In genomic region chr7:99627366-99627765, GRCm38 (mm10) we compare ENCODE assay signal across 10 mouse cellular contexts. TPM values are rescaled to one million over a fixed set of nuclear protein-coding genes. Genes with fewer than 3 reads are reported as not detected.
DNase-seq lines count a peak whose midpoint lies in the region; ATAC-seq and TF ChIP-seq lines count a peak whose summit lies in the region.
"Had no signal": no experiment of that assay in that cellular context is flagged by ENCODE, and none has a peak within 500 bp of the region (broad histone marks: within the 10 kb centered on the region; RNA-seq: fewer than 3 reads in every experiment).

No protein-coding gene starts in this region.

- peaks cover 11% of the 10 kb centered on the region for H3K4me1 ChIP-seq in forebrain, embryonic 11.5 days (replicated peaks; ENCODE audit: control insufficient read depth, insufficient read depth, low read length)
- H3K4me1 ChIP-seq in forebrain, embryonic 14.5 days (ENCODE audit: control insufficient read depth, insufficient read depth, low read length), result peaks cover 7% of the 10 kb centered on the region; the same call in 1 of the 2 replicates
- H3K4me1 ChIP-seq in limb, embryonic 12.5 days (replicated peaks), result peaks cover 17% of the 10 kb centered on the region
- peaks cover 24% of the 10 kb centered on the region for H3K4me1 ChIP-seq in neural tube, embryonic 15.5 days

- no peaks in the 10 kb centered on the region for H3K9me3 ChIP-seq in forebrain, embryonic 11.5 days (ENCODE audit: control insufficient read depth, low read length)
- no peaks in the 10 kb centered on the region for H3K9me3 ChIP-seq in forebrain, embryonic 14.5 days (replicated peaks; ENCODE audit: control insufficient read depth, low read length)
- H3K9me3 ChIP-seq in limb, embryonic 12.5 days, result no peaks in the 10 kb centered on the region
- H3K9me3 ChIP-seq in neural tube, embryonic 15.5 days (replicated peaks), result no peaks in the 10 kb centered on the region

- H3K36me3 ChIP-seq in forebrain, embryonic 11.5 days (ENCODE audit: control insufficient read depth, insufficient read depth, low read length), result no peaks in the 10 kb centered on the region
- H3K36me3 ChIP-seq in forebrain, embryonic 14.5 days (ENCODE audit: control insufficient read depth, insufficient read depth, low read length), result no peaks in the 10 kb centered on the region
- H3K36me3 ChIP-seq in limb, embryonic 12.5 days, result no peaks in the 10 kb centered on the region
- H3K36me3 ChIP-seq in neural tube, embryonic 15.5 days, result no peaks in the 10 kb centered on the region

- peak; percentile 52 for DNase-seq in forebrain, embryonic 11.5 days (ENCODE audit: low spot score)
- DNase-seq in forebrain, embryonic 14.5 days (ENCODE audit: low spot score), result no peak
- no peak for DNase-seq in layer of hippocampus, adult 2 months (ENCODE audit: low spot score in 2 of 2)
- DNase-seq in layer of hippocampus, adult 9-10 months (ENCODE audit: low spot score), result no peak
- no peak for DNase-seq in thymus, postnatal 10 days (ENCODE audit: low spot score in 2 of 2)
- DNase-seq in testis, postnatal 10 days (ENCODE audit: low spot score), result no peak
- DNase-seq: cerebellum, adult 11 months had no signal

- no peak overlapping the region for H3K4me2 ChIP-seq in forebrain, embryonic 11.5 days (ENCODE audit: low read depth, low read length, severe bottlenecking)
- no peak overlapping the region for H3K4me2 ChIP-seq in forebrain, embryonic 14.5 days (ENCODE audit: low read length)
- peak overlapping the region; percentile 96 for H3K4me2 ChIP-seq in limb, embryonic 12.5 days
- H3K4me2 ChIP-seq in neural tube, embryonic 15.5 days, result peak overlapping the region; percentile 91

- 6% methylated on average over 7 of the region's 7 CpGs for WGBS in forebrain, embryonic 11.5 days
- WGBS in forebrain, embryonic 14.5 days, result 4% methylated on average over 7 of the region's 7 CpGs
- 5% methylated on average over 7 of the region's 7 CpGs for WGBS in limb, embryonic 12.5 days
- WGBS in neural tube, embryonic 15.5 days, result 8% methylated on average over 7 of the region's 7 CpGs

- no peak for TF ChIP-seq CTCF in layer of hippocampus, adult 2 months (conservative IDR thresholded peaks at IDR 0.05)

- ATAC-seq in forebrain, embryonic 11.5 days (replicated peaks; ENCODE audit: low FRiP score), result no peak
- no peak for ATAC-seq in forebrain, embryonic 14.5 days
- ATAC-seq in limb, embryonic 12.5 days (ENCODE audit: insufficient number of reproducible peaks, insufficient read depth, low FRiP score, low TSS enrichment, low read depth), result no peak
- no peak for ATAC-seq in neural tube, embryonic 15.5 days (ENCODE audit: low FRiP score)

- no peak overlapping the region for H3K27ac ChIP-seq in forebrain, embryonic 11.5 days (ENCODE audit: low read depth, low read length)
- no peak overlapping the region for H3K27ac ChIP-seq in forebrain, embryonic 14.5 days (ENCODE audit: low read depth, low read length)
- no peak overlapping the region for H3K27ac ChIP-seq in layer of hippocampus, adult 2 months
- no peak overlapping the region for H3K27ac ChIP-seq in limb, embryonic 12.5 days
- H3K27ac ChIP-seq in neural tube, embryonic 15.5 days (replicated peaks), result no peak overlapping the region

- no peak overlapping the region for H3K4me3 ChIP-seq in forebrain, embryonic 11.5 days (ENCODE audit: low read depth, low read length)
- no peak overlapping the region for H3K4me3 ChIP-seq in forebrain, embryonic 14.5 days (ENCODE audit: low read depth, low read length)
- peak overlapping the region; percentile 60 for H3K4me3 ChIP-seq in layer of hippocampus, adult 2 months
- peak overlapping the region; percentile 54 for H3K4me3 ChIP-seq in limb, embryonic 12.5 days (replicated peaks)
- peak overlapping the region; percentile 57; the same call in 1 of the 2 replicates for H3K4me3 ChIP-seq in neural tube, embryonic 15.5 days (replicated peaks)

- H3K27me3 ChIP-seq in forebrain, embryonic 11.5 days (ENCODE audit: control insufficient read depth, insufficient read depth, low read length), result peaks cover 48% of the 10 kb centered on the region
- H3K27me3 ChIP-seq in forebrain, embryonic 14.5 days (replicated peaks; ENCODE audit: control insufficient read depth, insufficient read depth, low read length), result peaks cover 49% of the 10 kb centered on the region
- H3K27me3 ChIP-seq in limb, embryonic 12.5 days, result peaks cover 95% of the 10 kb centered on the region
- peaks cover 67% of the 10 kb centered on the region for H3K27me3 ChIP-seq in neural tube, embryonic 15.5 days (replicated peaks)

- H3K9ac ChIP-seq in forebrain, embryonic 11.5 days (ENCODE audit: low read length), result no peak overlapping the region
- H3K9ac ChIP-seq in forebrain, embryonic 14.5 days (ENCODE audit: low read length), result no peak overlapping the region
- H3K9ac ChIP-seq in limb, embryonic 12.5 days (replicated peaks), result no peak overlapping the region
- H3K9ac ChIP-seq in neural tube, embryonic 15.5 days (replicated peaks), result no peak overlapping the region

RNA-seq across cellular contexts. Expression of gene Tpbgl, which starts 0.5 kb away (rescaled TPM):
- polyA plus RNA-seq in forebrain, embryonic 11.5 days (2014; fragmentation: Nextera tagmentation; extraction: Ambion mirVana), result 0.20 and 0.29 TPM in 2 replicates
- polyA plus RNA-seq in forebrain, embryonic 14.5 days (2014; fragmentation: Nextera tagmentation; extraction: Ambion mirVana), result 0.32 and 0.33 TPM in 2 replicates
- 1 to 10 TPM; 4.7 to 5.1 TPM for total RNA-seq in layer of hippocampus, adult 2 months (2021)
- polyA plus RNA-seq in limb, embryonic 12.5 days (2016; fragmentation: Nextera tagmentation; extraction: Ambion mirVana), result 0.14 and 0.26 TPM in 2 replicates
- polyA plus RNA-seq in neural tube, embryonic 15.5 days (2015; fragmentation: Nextera tagmentation; extraction: Ambion mirVana), result 2.5 and 3.2 TPM in 2 replicates
- total RNA-seq: neutrophil, adult 5-6 weeks had no signal

Comparison
In these comparisons a context has a peak if more than half of its experiments do, and no peak if none do; other contexts are left out.
1. H3K4me2 ChIP-seq: peak in limb, embryonic 12.5 days (single experiment) and neural tube, embryonic 15.5 days (single experiment); none in forebrain, embryonic 11.5 days (single experiment) and forebrain, embryonic 14.5 days (single experiment).
2. H3K4me3 ChIP-seq: peak in layer of hippocampus, adult 2 months (single experiment), limb, embryonic 12.5 days (single experiment) and neural tube, embryonic 15.5 days (single experiment); none in forebrain, embryonic 11.5 days (single experiment) and forebrain, embryonic 14.5 days (single experiment).